Mouse (Mus musculus) lung, postnatal 0 days (tissue): ENCODE data around the gene Msi2. TPM values are rescaled to one million over a fixed set of nuclear protein-coding genes. Genes with fewer than 3 reads are reported as not detected.
A peak's percentile ranks its signal among the peaks of the same experiment; 100 is the strongest.

ENCODE experiments used
- ATAC-seq: fragments of 200-750 bp; cut with Nextera tagmentation; 2 replicates; pipeline ENCODE4 v1.8.0; 2017; ENCODE audit warnings: moderate library complexity
- DNase-seq: peaks from one replicate; pipeline ENCODE4 v3.0.0-alpha.2; 2016; ENCODE audit warnings: low spot score
- H3K27ac ChIP-seq: fragments of 300-500 bp; sonication (generic); 2 replicates; pipeline ENCODE4 v1.5.1; 2014; ENCODE audit warnings: antibody characterized with exemption, mild to moderate bottlenecking, low read length, mixed read lengths
- H3K27me3 ChIP-seq: fragments of 300-500 bp; sonication (generic); replicated peaks from 2 replicates; pipeline ENCODE4 v1.6.1; 2014; ENCODE audit warnings: low read length, mixed read lengths; ENCODE audit not compliant: insufficient read depth
- H3K36me3 ChIP-seq: fragments of 300-500 bp; sonication (generic); 2 replicates; pipeline ENCODE4 v1.6.1; 2014; ENCODE audit warnings: low read length, mixed read lengths; ENCODE audit not compliant: insufficient read depth
- H3K4me1 ChIP-seq: fragments of 300-500 bp; sonication (generic); 2 replicates; pipeline ENCODE4 v1.6.1; 2014; ENCODE audit warnings: antibody characterized with exemption, low read depth, low read length, mixed read lengths; ENCODE audit not compliant: insufficient read depth
- H3K4me2 ChIP-seq: fragments of 300-500 bp; sonication (generic); replicated peaks from 2 replicates; pipeline ENCODE4 v1.6.1; 2014; ENCODE audit warnings: low read depth, mild to moderate bottlenecking, low read length, moderate library complexity, mixed read lengths
- H3K4me3 ChIP-seq: fragments of 300-500 bp; sonication (generic); 2 replicates; pipeline ENCODE4 v1.5.1; 2014; ENCODE audit warnings: low read depth, low read length
- H3K9ac ChIP-seq: fragments of 300-500 bp; sonication (generic); replicated peaks from 2 replicates; pipeline ENCODE4 v1.6.1; 2014; ENCODE audit warnings: low read depth, mild to moderate bottlenecking
- H3K9me3 ChIP-seq: fragments of 300-500 bp; sonication (generic); 2 replicates; pipeline ENCODE4 v1.6.1; 2016; ENCODE audit warnings: low read length, mixed read lengths
- CTCF ChIP-seq: IDR thresholded peaks from 2 replicates; pipeline ENCODE4 v1.5.1; 2016; ENCODE audit warnings: antibody characterized with exemption, mild to moderate bottlenecking
- EP300 ChIP-seq: IDR thresholded peaks from 2 replicates; pipeline ENCODE4 v1.6.1; 2016; ENCODE audit warnings: antibody characterized with exemption, mild to moderate bottlenecking, control low read depth
- WGBS: fragments of 180-500 bp; shearing (Covaris S2); extraction: QIAGEN DNeasy Blood & Tissue Kit; methylation state at CpG from one replicate; pipeline ENCODE4 v1.1.7; 2014; 5-methylcytosine and 5-hydroxymethylcytosine counted together
- polyA plus RNA-seq: library from polyadenylated mRNA; unstranded; fragments of >200 nt; fragmentation: Nextera tagmentation; extraction: Ambion mirVana; gene quantifications from 2 replicates; pipeline ENCODE4 v1.2.1, GENCODE M21; 2015

Gene Msi2
- polyA plus RNA-seq, 1 experiment from 2014 or later = 12.6 TPM

DNA sequence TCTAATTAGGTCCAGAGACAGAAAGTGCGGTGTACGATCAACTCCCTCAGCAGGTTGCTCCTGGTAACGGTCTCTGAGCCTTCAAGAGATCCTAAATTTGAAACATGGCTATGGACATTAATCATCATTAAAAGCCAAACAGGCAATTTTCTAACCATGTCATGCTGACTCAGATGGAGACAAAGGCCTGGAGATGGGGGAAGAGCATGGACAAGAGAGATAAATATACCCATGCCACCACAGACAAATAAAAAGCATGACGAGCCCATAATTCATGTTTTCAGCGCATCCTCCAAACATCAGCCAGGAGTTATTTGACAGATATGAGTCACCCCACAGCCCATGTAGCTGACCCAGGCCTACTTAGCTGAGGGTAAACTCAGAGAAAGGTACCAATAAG, 145.3 kb downstream of the Msi2 start:
- ATAC-seq = no peak
- Histone ChIP-seq H3K27ac (no peak overlapping the region), H3K36me3 (no peaks in the 10 kb centered on the region), H3K9me3 (no peaks in the 10 kb centered on the region), H3K9ac (no peak overlapping the region), H3K27me3 (no peaks in the 10 kb centered on the region), H3K4me2 (no peak overlapping the region), H3K4me3 (no peak overlapping the region), H3K4me1 (peaks cover 8% of the 10 kb centered on the region)
- 97% methylated on average over 5 of the region's 5 CpGs for WGBS
- no peak for DNase-seq
- TF ChIP-seq EP300 (no peak), CTCF (no peak)

DNA sequence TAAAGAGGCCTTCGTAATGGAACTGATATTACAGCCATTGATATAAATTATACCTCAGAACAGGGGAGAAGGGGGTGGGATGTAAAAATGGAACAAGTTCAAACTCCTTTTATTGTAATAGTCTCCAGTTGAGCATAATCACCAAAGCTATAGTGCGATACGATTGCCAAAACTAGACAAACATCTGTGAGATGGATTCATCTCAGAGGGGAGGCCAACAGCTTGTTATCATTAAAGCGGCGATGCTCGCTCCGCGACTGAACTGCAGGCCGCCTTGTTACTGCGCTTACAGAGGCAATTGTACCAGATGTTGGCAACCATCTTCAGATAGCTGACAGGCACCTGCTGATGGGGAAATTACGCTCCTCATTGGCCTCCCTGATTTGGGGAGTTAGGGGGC, 145.9 kb downstream of the Msi2 start:
- H3K4me2 ChIP-seq = no peak overlapping the region
- H3K4me1 ChIP-seq = peaks cover 8% of the 10 kb centered on the region
- H3K36me3 ChIP-seq = no peaks in the 10 kb centered on the region
- no peak overlapping the region for H3K9ac ChIP-seq
- H3K27ac ChIP-seq = no peak overlapping the region
- no peak for DNase-seq
- WGBS = 87% methylated on average over 11 of the region's 11 CpGs
- no peak for ATAC-seq
- H3K27me3 ChIP-seq = no peaks in the 10 kb centered on the region
- H3K4me3 ChIP-seq = no peak overlapping the region
- no peak for TF ChIP-seq EP300
- no peak for TF ChIP-seq CTCF
- no peaks in the 10 kb centered on the region for H3K9me3 ChIP-seq

DNA sequence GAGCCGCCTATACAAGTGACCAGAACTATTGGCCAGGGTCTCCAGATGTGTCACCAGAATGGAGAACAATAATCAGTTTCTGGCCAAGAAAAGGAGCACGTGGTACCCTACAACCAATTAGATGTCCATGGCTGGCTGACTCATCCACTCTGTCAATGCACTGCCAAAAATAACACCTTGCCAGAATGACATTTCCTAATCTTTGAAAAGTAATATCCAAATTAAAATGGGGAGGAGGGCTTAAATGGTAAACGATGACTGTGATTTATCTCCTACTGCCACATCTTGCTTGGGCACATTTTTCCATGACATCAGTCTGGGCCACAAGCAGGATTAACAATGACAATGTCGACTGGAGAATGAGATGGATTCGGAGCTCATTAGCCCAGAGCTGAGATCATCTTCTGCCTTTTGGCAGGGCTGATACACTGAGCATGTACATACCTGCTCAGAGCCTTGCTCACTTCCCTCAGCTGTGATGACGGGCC, 147.6 kb downstream of the Msi2 start:
- TF ChIP-seq CTCF (no peak), EP300 (no peak)
- Histone ChIP-seq H3K36me3 (no peaks in the 10 kb centered on the region), H3K4me1 (peaks cover 2% of the 10 kb centered on the region), H3K4me3 (no peak overlapping the region), H3K27me3 (no peaks in the 10 kb centered on the region), H3K9me3 (no peaks in the 10 kb centered on the region), H3K4me2 (no peak overlapping the region), H3K27ac (no peak overlapping the region), H3K9ac (no peak overlapping the region)
- WGBS = 69% methylated on average over 6 of the region's 6 CpGs
- no peak for DNase-seq
- ATAC-seq = peak; percentile 69

DNA sequence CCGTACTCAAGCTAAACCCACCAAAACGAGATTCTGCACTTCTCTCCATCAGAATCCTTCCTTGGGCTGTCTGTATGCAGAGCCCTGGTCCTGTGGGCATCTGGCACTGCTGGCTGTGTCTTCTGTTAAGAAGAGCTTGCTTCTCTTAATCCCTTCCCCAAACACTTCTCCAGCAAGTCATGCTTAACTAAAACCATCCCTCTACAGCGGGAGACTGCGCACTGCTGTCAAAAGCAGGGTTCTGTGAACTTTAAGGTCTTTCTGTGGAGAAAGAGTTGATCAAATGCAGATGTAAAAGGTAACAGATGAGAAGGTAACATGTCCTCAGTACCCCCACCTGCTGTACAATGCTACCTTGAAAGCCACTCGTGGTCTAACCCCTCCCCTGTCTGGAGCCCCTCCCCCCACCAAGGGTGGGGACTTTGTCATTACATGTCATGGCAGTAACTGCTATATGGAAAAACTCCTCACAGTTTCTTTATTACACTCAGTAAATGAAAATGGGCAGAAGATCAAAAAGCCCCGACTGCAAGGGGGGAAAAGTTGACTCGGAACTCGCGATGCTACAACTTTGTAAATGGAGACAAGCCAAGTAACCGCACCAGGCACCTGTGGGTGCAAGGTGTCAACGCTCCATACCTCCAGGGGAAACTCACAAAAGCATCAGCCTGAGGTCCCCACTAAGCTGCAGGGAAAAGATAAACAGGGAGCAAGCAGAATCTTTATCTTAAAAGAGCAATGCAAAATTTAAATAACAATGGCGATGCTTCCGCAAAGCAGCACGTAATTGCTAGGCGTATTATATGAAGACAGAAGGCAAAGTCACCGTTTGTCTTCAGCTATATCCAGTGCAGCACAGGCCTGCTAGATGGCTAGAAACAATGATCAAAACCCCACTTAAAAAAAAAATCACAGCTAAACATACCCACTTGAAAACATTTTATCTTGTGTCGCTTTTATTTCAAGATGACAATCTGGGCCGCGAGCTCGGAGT, 151.4 kb downstream of the Msi2 start:
- no peaks in the 10 kb centered on the region for H3K36me3 ChIP-seq
- no peak overlapping the region for H3K4me3 ChIP-seq
- no peak for DNase-seq
- H3K27ac ChIP-seq = no peak overlapping the region
- H3K27me3 ChIP-seq = no peaks in the 10 kb centered on the region
- no peak for TF ChIP-seq CTCF
- TF ChIP-seq EP300 = no peak
- H3K9me3 ChIP-seq = no peaks in the 10 kb centered on the region
- H3K9ac ChIP-seq = no peak overlapping the region
- no peak for ATAC-seq
- no peaks in the 10 kb centered on the region for H3K4me1 ChIP-seq
- WGBS = 78% methylated on average over 20 of the region's 20 CpGs
- H3K4me2 ChIP-seq = no peak overlapping the region

DNA sequence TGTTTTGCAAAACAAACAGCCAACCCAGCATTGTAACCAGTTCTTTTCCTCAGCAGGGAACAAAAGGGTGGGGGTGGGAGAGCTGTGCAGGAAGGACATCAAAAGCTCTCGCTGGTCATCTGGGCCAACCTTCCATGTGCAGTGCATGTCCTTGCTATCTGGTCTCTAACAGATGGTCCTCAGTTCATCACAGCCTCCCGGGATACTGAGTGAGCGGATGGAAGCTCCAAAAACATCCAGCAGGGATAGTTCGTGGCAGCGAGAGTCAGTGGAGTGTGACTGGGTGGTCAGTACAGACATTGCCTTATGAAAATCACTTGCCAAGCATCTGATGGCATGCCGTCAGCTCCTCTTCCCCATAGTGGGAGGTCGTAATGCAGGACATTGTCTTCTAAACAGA, 153.5 kb downstream of the Msi2 start:
- ATAC-seq = no peak
- TF ChIP-seq CTCF = no peak
- no peak for TF ChIP-seq EP300

DNA sequence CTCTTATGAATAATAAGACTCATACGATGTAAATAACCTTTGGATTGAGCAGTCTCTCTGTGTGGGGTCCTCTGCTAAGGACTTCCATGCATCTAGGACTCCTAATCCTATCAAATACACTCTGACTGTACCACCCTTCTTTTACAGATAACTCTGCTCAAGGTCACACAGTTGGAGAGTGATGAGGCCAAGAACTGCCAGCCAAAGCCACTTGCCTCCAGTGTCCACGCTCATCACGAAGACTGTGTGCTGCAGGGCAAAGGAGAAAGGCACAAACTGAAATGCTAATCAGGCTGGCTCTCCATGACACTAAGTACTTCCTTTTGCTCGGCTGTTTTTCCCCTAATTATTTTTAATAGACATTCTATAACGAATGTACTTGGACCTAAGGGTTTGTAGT, 153.9 kb downstream of the Msi2 start:
- H3K4me2 ChIP-seq = no peak overlapping the region
- no peak overlapping the region for H3K27ac ChIP-seq
- 63% methylated on average over 5 of the region's 5 CpGs for WGBS
- DNase-seq (no peak), ATAC-seq (no peak)
- no peaks in the 10 kb centered on the region for H3K36me3 ChIP-seq
- H3K4me1 ChIP-seq = peaks cover 5% of the 10 kb centered on the region; the same call in 1 of the 2 replicates
- H3K9me3 ChIP-seq = no peaks in the 10 kb centered on the region
- no peak for TF ChIP-seq CTCF
- TF ChIP-seq EP300 = no peak
- H3K4me3 ChIP-seq = no peak overlapping the region
- H3K9ac ChIP-seq = no peak overlapping the region
- H3K27me3 ChIP-seq = no peaks in the 10 kb centered on the region

More for the DNA sequence above, 153.5 kb downstream of the Msi2 start:
- no peaks in the 10 kb centered on the region for H3K36me3 ChIP-seq
- no peak overlapping the region for H3K4me2 ChIP-seq
- no peak overlapping the region for H3K9ac ChIP-seq
- DNase-seq = no peak
- no peak overlapping the region for H3K27ac ChIP-seq
- H3K9me3 ChIP-seq = no peaks in the 10 kb centered on the region
- WGBS = 70% methylated on average over 7 of the region's 7 CpGs
- peaks cover 5% of the 10 kb centered on the region; the same call in 1 of the 2 replicates for H3K4me1 ChIP-seq
- H3K4me3 ChIP-seq = no peak overlapping the region
- H3K27me3 ChIP-seq = no peaks in the 10 kb centered on the region
